Mouse (Mus musculus): ENCODE results near the gene Podxl2. TPM values are rescaled to one million over a fixed set of nuclear protein-coding genes. Genes with fewer than 3 reads are reported as not detected.
A peak's percentile ranks its signal among the peaks of the same experiment; 100 is the strongest.

Gene Podxl2
- polyA plus RNA-seq, 1 experiment from 2014 or later, result 1.6 TPM

DNA sequence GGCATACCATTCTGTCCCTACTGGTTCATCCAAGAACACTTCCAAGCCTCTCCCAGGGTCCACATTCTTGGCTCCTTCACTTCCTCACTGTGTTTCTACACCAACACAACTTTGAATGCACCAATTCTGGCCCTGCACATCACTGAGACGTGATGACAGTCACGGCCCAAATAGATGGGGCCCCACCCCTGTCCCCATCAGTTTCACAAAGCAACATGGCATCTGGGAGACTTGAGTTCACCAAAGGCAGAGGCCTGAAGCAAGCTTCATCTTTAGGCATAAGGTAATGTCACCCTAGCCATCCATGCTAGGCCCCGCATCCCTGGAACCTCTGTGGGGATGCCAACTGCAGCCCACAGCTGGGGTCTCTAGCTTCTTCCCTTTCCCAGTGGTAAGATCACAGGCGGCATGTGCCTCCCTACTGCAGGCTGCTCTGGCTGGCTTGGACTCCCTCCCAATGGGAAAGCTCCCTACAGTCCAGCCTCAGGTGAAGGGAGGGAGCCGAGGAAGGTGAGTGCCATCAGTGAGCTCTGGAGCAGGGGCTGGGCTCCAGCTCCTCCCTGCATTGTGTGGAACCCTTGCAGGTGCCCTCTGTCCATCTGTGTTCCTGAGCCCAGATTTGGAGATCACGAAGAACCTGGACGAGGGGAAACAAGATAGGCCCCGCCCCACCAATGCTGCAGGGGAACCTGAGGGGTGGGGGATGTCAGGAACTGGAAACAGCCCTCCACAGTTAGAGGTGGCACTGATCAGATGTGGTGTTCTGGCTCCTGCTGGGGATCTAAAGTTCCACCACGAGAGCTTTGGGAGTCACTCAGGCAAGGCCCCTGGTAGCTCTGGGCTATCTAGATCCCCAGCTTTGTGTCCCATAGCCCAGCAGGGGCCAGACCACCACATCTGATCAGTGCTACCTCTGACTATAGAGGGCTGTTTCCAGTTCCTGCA, 30.8 kb downstream of the Podxl2 start:
- no peaks in the 10 kb centered on the region for H3K27me3 ChIP-seq (ENCODE audit: control insufficient read depth, insufficient read depth, low read depth, low read length)
- no peak overlapping the region for H3K4me2 ChIP-seq (ENCODE audit: low read depth, low read length)
- WGBS (ENCODE audit: insufficient replicate concordance), result 64% methylated on average over 9 of the region's 9 CpGs
- no peak overlapping the region for H3K4me3 ChIP-seq (ENCODE audit: low read depth, low read length)
- no peaks in the 10 kb centered on the region for H3K9me3 ChIP-seq (replicated peaks; ENCODE audit: control insufficient read depth, low read length)
- no peak for ATAC-seq (ENCODE audit: low read depth)
- H3K4me1 ChIP-seq (ENCODE audit: control insufficient read depth, low read depth, low read length), result peaks cover 25% of the 10 kb centered on the region
- H3K27ac ChIP-seq (ENCODE audit: low read length), result no peak overlapping the region
- H3K9ac ChIP-seq (ENCODE audit: low read depth, low read length), result no peak overlapping the region
- peaks cover 8% of the 10 kb centered on the region for H3K36me3 ChIP-seq (ENCODE audit: control insufficient read depth, insufficient read depth)

DNA sequence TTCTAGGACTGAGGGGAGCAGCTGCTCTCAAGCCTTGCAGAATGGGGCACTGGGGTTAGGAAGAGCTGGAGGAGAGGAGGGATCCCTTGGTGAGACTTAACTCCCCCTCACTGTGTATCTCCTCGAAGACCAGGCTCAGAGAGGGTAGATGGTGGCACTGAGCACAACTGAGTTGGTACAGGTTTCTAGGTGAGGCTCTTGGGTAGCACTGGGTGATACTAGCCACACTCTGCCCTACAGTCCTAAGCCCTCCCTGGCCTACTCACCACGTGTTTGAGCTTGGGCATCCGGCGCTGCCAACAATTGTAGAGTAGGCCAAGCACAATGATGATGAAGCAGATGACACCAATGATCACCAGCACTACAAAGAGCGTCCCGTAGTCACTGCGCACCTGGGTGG, 31.6 kb downstream of the Podxl2 start:
- H3K27ac ChIP-seq (ENCODE audit: low read length), result no peak overlapping the region; the same call in 1 of the 2 replicates

DNA sequence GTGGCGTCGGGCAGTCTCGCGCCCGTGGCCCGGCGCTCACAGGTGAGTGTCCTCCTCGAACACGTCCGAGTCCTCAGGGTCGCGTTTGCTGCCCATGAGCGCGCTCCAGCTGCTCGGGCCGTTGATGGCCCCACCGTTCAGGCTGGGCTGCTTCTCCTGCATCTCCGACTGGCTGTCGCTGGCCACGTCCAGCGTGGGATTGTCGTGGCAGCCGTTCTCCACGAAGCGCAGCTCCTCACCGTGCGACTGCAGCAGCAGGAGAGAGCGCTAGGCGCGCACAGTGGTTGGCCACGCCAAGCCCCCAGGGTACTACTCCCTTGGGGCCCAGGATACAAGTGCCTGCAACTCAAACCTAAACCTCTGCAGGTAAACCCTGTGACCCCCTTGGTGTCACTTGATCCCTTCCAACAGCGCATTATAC, 32.1 kb downstream of the Podxl2 start:
- peak overlapping the region; percentile 99 for H3K4me2 ChIP-seq (ENCODE audit: low read depth, low read length)
- ATAC-seq (ENCODE audit: low read depth), result no peak
- WGBS (ENCODE audit: insufficient replicate concordance), result 2% methylated on average over 32 of the region's 32 CpGs
- H3K36me3 ChIP-seq (ENCODE audit: control insufficient read depth, insufficient read depth), result peaks cover 20% of the 10 kb centered on the region
- peaks cover 25% of the 10 kb centered on the region for H3K4me1 ChIP-seq (ENCODE audit: control insufficient read depth, low read depth, low read length)
- no peaks in the 10 kb centered on the region for H3K27me3 ChIP-seq (ENCODE audit: control insufficient read depth, insufficient read depth, low read depth, low read length)
- peak overlapping the region; percentile 77 for H3K4me3 ChIP-seq (ENCODE audit: low read depth, low read length)
- H3K9ac ChIP-seq (ENCODE audit: low read depth, low read length), result peak overlapping the region; percentile 89
- no peaks in the 10 kb centered on the region for H3K9me3 ChIP-seq (replicated peaks; ENCODE audit: control insufficient read depth, low read length)
- peak overlapping the region; percentile 98 for H3K27ac ChIP-seq (ENCODE audit: low read length)

More for the DNA sequence above, 31.6 kb downstream of the Podxl2 start:
- ATAC-seq (ENCODE audit: low read depth), result no peak
- Histone ChIP-seq H3K36me3 (ENCODE audit: control insufficient read depth, insufficient read depth) (peaks cover 15% of the 10 kb centered on the region), H3K27me3 (ENCODE audit: control insufficient read depth, insufficient read depth, low read depth, low read length) (no peaks in the 10 kb centered on the region), H3K4me2 (ENCODE audit: low read depth, low read length) (peak overlapping the region; percentile 99), H3K9me3 (replicated peaks; ENCODE audit: control insufficient read depth, low read length) (no peaks in the 10 kb centered on the region), H3K4me3 (ENCODE audit: low read depth, low read length) (peak overlapping the region; percentile 77), H3K4me1 (ENCODE audit: control insufficient read depth, low read depth, low read length) (peaks cover 25% of the 10 kb centered on the region), H3K9ac (ENCODE audit: low read depth, low read length) (peak overlapping the region; percentile 89; the same call in 1 of the 2 replicates)
- 71% methylated on average over 7 of the region's 7 CpGs for WGBS (ENCODE audit: insufficient replicate concordance)

GRCm38 (mm10) chr6:88841781-88842689, 32.8 kb downstream of the Podxl2 start, which contains the start of gene Abtb1:
Abtb1 (minus strand) TSS chr6:88841984.
- ATAC-seq (ENCODE audit: low read depth), result peak; percentile 90
- peaks cover 27% of the 10 kb centered on the region for H3K36me3 ChIP-seq (ENCODE audit: control insufficient read depth, insufficient read depth)
- peaks cover 25% of the 10 kb centered on the region for H3K4me1 ChIP-seq (ENCODE audit: control insufficient read depth, low read depth, low read length)
- H3K27ac ChIP-seq (ENCODE audit: low read length), result peak within 1 kb of the TSS; percentile 98
- peak within 1 kb of the TSS; percentile 99 for H3K4me2 ChIP-seq (ENCODE audit: low read depth, low read length)
- no peaks in the 10 kb centered on the region for H3K27me3 ChIP-seq (ENCODE audit: control insufficient read depth, insufficient read depth, low read depth, low read length)
- no peaks in the 10 kb centered on the region for H3K9me3 ChIP-seq (replicated peaks; ENCODE audit: control insufficient read depth, low read length)
- under 1% methylated on average over 72 of the region's 72 CpGs for WGBS (ENCODE audit: insufficient replicate concordance)
- H3K4me3 ChIP-seq (ENCODE audit: low read depth, low read length), result peak within 1 kb of the TSS; percentile 77
- H3K9ac ChIP-seq (ENCODE audit: low read depth, low read length), result peak within 1 kb of the TSS; percentile 89

DNA sequence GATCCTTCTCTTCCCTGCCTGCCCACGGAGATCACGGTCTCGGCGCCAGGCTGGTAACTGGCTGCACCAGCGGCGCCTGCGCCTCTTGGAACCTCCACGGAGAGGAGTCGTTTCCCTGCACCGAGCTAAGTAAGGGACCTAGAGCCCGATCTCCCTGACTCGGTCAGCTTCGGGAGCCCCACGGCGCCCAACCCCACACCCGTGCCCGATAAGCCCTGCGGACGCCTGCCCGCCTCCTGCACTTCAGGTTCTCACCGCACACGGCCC, 33.4 kb downstream of the Podxl2 start:
- Histone ChIP-seq H3K9ac (ENCODE audit: low read depth, low read length) (peak overlapping the region; percentile 89), H3K27me3 (ENCODE audit: control insufficient read depth, insufficient read depth, low read depth, low read length) (no peaks in the 10 kb centered on the region), H3K4me2 (ENCODE audit: low read depth, low read length) (peak overlapping the region; percentile 99), H3K36me3 (ENCODE audit: control insufficient read depth, insufficient read depth) (peaks cover 32% of the 10 kb centered on the region), H3K4me1 (ENCODE audit: control insufficient read depth, low read depth, low read length) (peaks cover 27% of the 10 kb centered on the region), H3K27ac (ENCODE audit: low read length) (peak overlapping the region; percentile 98), H3K9me3 (replicated peaks; ENCODE audit: control insufficient read depth, low read length) (no peaks in the 10 kb centered on the region), H3K4me3 (ENCODE audit: low read depth, low read length) (peak overlapping the region; percentile 77)
- ATAC-seq (ENCODE audit: low read depth), result peak; percentile 12
- WGBS (ENCODE audit: insufficient replicate concordance), result under 1% methylated on average over 22 of the region's 22 CpGs

GRCm38 (mm10) chr6:88840791-88841513, 33.9 kb downstream of the Podxl2 start:
- Histone ChIP-seq H3K9me3 (replicated peaks; ENCODE audit: control insufficient read depth, low read length) (no peaks in the 10 kb centered on the region), H3K27ac (ENCODE audit: low read length) (peak overlapping the region; percentile 98), H3K4me3 (ENCODE audit: low read depth, low read length) (peak overlapping the region; percentile 77), H3K4me2 (ENCODE audit: low read depth, low read length) (peak overlapping the region; percentile 99), H3K36me3 (ENCODE audit: control insufficient read depth, insufficient read depth) (peaks cover 37% of the 10 kb centered on the region), H3K4me1 (ENCODE audit: control insufficient read depth, low read depth, low read length) (peaks cover 31% of the 10 kb centered on the region), H3K9ac (ENCODE audit: low read depth, low read length) (peak overlapping the region; percentile 89), H3K27me3 (ENCODE audit: control insufficient read depth, insufficient read depth, low read depth, low read length) (no peaks in the 10 kb centered on the region)
- ATAC-seq (ENCODE audit: low read depth), result no peak
- 49% methylated on average over 9 of the region's 9 CpGs for WGBS (ENCODE audit: insufficient replicate concordance)

DNA sequence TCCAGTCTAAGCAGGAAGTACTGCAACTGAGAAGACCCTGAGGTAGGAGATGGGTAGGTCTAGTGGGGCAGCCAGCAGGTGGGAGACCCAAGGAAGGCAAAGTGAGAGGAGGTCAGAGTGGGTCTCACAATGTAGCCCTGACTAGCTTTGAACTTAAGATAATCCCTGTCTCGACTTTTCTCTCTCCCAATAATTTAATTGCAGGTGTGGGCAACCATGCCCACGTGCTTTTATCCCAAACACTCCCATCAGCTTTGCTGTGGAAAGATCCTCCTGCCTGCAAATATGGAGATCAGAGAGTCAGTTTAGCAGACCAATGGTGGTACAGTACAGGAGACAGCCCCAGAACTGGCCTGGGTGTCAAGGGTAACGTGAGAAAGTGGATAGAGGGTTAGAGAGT, 34.6 kb downstream of the Podxl2 start:
- H3K9me3 ChIP-seq (replicated peaks; ENCODE audit: control insufficient read depth, low read length), result no peaks in the 10 kb centered on the region
- H3K9ac ChIP-seq (ENCODE audit: low read depth, low read length), result peak overlapping the region; percentile 89
- no peak for ATAC-seq (ENCODE audit: low read depth)
- H3K27ac ChIP-seq (ENCODE audit: low read length), result no peak overlapping the region; the same call in 1 of the 2 replicates
- WGBS (ENCODE audit: insufficient replicate concordance), result 73% methylated on average over 3 of the region's 3 CpGs
- H3K4me2 ChIP-seq (ENCODE audit: low read depth, low read length), result peak overlapping the region; percentile 99
- peaks cover 39% of the 10 kb centered on the region for H3K36me3 ChIP-seq (ENCODE audit: control insufficient read depth, insufficient read depth)
- no peaks in the 10 kb centered on the region for H3K27me3 ChIP-seq (ENCODE audit: control insufficient read depth, insufficient read depth, low read depth, low read length)
- H3K4me3 ChIP-seq (ENCODE audit: low read depth, low read length), result peak overlapping the region; percentile 77
- H3K4me1 ChIP-seq (ENCODE audit: control insufficient read depth, low read depth, low read length), result peaks cover 39% of the 10 kb centered on the region

DNA sequence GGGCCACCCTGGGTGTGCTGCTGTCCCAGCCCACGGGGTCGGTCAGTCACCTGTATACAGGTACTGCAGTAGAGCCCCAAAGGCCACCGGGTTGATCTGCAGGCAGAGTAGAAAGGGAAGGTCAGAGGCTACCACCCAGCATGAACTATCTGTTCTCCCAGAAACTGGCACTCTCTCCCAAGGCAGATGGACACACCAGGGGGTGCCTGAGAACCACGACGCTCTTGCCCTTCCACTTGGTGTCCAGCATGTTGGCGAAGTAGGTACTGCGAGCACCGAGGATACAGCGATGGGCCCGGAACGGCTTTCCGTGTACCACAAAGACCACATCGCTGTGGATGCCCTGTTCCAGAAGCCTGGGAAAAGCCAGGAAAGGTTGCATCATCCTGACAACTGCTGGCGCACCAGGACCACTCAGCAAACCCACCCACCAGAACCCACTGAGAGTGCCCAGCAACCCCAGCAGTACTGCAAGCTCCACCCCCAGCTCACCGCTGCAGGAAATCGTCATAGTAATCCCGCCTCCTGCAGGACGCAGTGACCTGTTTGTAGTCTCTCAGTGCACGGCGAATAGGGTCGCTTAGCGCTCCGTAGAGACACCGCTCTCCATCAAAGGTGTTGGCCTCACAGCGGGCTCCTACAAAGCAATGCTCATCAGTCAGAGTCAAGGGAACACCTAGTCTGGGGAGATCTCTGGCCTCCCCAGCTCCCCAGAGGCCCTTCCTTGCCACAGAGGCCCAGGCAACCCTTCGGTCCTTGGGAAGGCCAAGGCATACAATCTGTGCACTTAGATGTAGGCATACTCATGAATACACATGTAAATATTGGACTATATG, 35.5 kb downstream of the Podxl2 start:
- Histone ChIP-seq H3K27me3 (ENCODE audit: control insufficient read depth, insufficient read depth, low read depth, low read length) (no peaks in the 10 kb centered on the region), H3K4me3 (ENCODE audit: low read depth, low read length) (no peak overlapping the region), H3K9me3 (replicated peaks; ENCODE audit: control insufficient read depth, low read length) (no peaks in the 10 kb centered on the region), H3K4me1 (ENCODE audit: control insufficient read depth, low read depth, low read length) (peaks cover 47% of the 10 kb centered on the region), H3K36me3 (ENCODE audit: control insufficient read depth, insufficient read depth) (peaks cover 39% of the 10 kb centered on the region), H3K27ac (ENCODE audit: low read length) (no peak overlapping the region; the same call in 1 of the 2 replicates), H3K4me2 (ENCODE audit: low read depth, low read length) (0 out of 2 replicates have a peak overlapping the region, but pooled peaks have one; percentile 99), H3K9ac (ENCODE audit: low read depth, low read length) (no peak overlapping the region)
- 87% methylated on average over 26 of the region's 26 CpGs for WGBS (ENCODE audit: insufficient replicate concordance)
- no peak for ATAC-seq (ENCODE audit: low read depth)
